Mouse (Mus musculus) limb, embryonic 12.5 days (tissue): Measurements from ENCODE around the gene AI837181. TPM values are rescaled to one million over a fixed set of nuclear protein-coding genes. Genes with fewer than 3 reads are reported as not detected.

ENCODE experiments used
- ATAC-seq: fragments of 200-750 bp; cut with Nextera tagmentation; 2 replicates; pipeline ENCODE4 v1.8.0; 2017; ENCODE audit warnings: low read depth, moderate TSS enrichment; ENCODE audit not compliant: insufficient number of reproducible peaks, insufficient read depth, low FRiP score, low TSS enrichment
- H3K27ac ChIP-seq: fragments of 300-500 bp; sonication (generic); 2 replicates; pipeline ENCODE4 v1.5.1; 2016; ENCODE audit warnings: mild to moderate bottlenecking, moderate library complexity
- H3K27me3 ChIP-seq: fragments of 300-500 bp; sonication (generic); 2 replicates; pipeline ENCODE4 v1.6.1; 2016; ENCODE audit warnings: mild to moderate bottlenecking, moderate library complexity
- H3K36me3 ChIP-seq: fragments of 300-500 bp; sonication (generic); 2 replicates; pipeline ENCODE4 v1.6.1; 2016; ENCODE audit warnings: mild to moderate bottlenecking, moderate library complexity
- H3K4me1 ChIP-seq: fragments of 300-500 bp; sonication (generic); replicated peaks from 2 replicates; pipeline ENCODE4 v1.6.1; 2016
- H3K4me2 ChIP-seq: fragments of 300-500 bp; sonication (generic); 2 replicates; pipeline ENCODE4 v1.6.1; 2016; ENCODE audit warnings: mild to moderate bottlenecking, moderate library complexity
- H3K4me3 ChIP-seq: fragments of 300-500 bp; sonication (generic); replicated peaks from 2 replicates; pipeline ENCODE4 v1.5.1; 2016; ENCODE audit warnings: mild to moderate bottlenecking
- H3K9ac ChIP-seq: fragments of 300-500 bp; sonication (generic); replicated peaks from 2 replicates; pipeline ENCODE4 v1.6.1; 2016; ENCODE audit warnings: mild to moderate bottlenecking, moderate library complexity
- H3K9me3 ChIP-seq: fragments of 300-500 bp; sonication (generic); 2 replicates; pipeline ENCODE4 v1.6.1; 2016; ENCODE audit warnings: mild to moderate bottlenecking, moderate library complexity
- WGBS: fragments of 180-500 bp; shearing (Covaris S2); methylation state at CpG from one replicate; pipeline ENCODE4 v1.1.7; 2016; 5-methylcytosine and 5-hydroxymethylcytosine counted together
- polyA plus RNA-seq: library from polyadenylated mRNA; unstranded; fragments of >200 nt; fragmentation: Nextera tagmentation; extraction: Ambion mirVana; gene quantifications from 2 replicates; pipeline ENCODE4 v1.2.1, GENCODE M21; 2016

Gene AI837181
- polyA plus RNA-seq, 1 experiment from 2014 or later, result 65.0 TPM

DNA sequence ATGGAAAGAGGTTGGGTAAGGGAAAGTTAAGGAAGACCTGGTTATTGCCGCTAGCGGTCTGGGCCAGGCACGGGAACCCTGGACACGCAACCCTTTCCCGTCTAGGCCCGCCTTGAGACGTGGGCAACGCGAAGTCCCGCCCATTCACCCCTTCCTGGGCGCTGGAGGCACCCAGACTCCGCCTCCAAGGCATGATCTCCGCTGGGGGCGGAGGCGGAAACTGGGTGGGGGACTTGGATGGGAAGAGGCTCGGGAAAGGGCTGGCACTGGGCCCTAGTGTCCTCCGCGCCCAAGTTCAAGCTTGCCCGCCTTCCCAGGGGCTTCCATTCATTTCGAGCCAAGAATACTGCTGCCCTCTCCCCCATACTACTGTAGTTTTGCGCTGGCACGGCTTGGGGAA is 48.8 kb downstream of the AI837181 start, which contains the start of gene Efemp2:
Gene Efemp2, plus strand, starts transcription at position 235 of the 400 bp plus-strand sequence.
- Histone ChIP-seq H3K36me3 (peaks cover 27% of the 10 kb centered on the region), H3K9me3 (0 out of 2 replicates have a peak, but pooled peaks cover 3% of the 10 kb centered on the region), H3K4me3 (peak within 1 kb of the TSS; percentile 76), H3K27me3 (no peaks in the 10 kb centered on the region), H3K4me2 (peak within 1 kb of the TSS; percentile 79), H3K9ac (peak within 1 kb of the TSS; percentile 93), H3K4me1 (peaks cover 25% of the 10 kb centered on the region), H3K27ac (peak within 1 kb of the TSS; percentile 94)
- WGBS, result 1% methylated on average over 22 of the region's 22 CpGs
- peak; percentile 32 for ATAC-seq

DNA sequence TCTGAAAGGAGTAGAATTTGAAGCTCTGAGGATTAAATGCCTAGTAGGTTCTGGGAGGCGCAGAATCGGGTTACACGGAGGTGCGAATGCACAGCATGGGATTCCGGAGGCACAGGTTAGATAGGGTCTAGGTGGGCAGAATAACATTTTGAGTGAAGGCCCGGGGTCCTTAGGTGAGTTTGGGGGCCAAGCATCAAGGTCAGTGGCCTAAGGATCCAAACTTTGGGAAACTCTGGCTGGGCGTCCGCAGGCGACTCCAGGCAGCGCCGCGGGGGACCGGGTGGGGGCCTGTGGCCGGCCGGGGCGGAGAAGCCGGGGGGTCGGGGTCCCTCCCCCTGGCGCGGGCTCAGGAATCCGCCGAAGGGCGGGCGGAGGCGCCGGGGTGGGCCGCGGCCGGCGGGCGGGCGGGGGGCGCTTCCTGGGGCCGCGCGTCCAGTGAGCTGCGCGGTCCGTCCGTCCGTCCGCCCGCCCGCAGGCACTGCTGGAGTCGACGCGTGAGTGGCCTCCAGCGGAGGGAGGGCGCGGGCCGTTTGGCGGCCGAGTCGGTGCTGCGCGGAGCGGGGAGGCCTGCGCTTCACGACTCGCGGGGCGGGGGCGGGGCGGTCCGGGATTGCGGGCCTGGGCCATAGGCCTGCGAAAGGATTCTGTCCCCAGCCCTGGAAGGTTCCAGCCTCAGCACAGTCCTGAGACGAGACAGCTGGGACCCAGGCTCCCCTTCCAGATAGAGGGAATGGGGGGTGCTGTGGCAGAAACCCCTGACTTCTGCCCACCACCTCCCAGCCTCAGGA is 49.5 kb downstream of the AI837181 start:
- H3K9ac ChIP-seq, result peak overlapping the region; percentile 93
- H3K27ac ChIP-seq, result peak overlapping the region; percentile 94
- H3K9me3 ChIP-seq, result 0 out of 2 replicates have a peak, but pooled peaks cover 3% of the 10 kb centered on the region
- H3K4me3 ChIP-seq, result peak overlapping the region; percentile 76
- peaks cover 25% of the 10 kb centered on the region for H3K4me1 ChIP-seq
- H3K4me2 ChIP-seq, result peak overlapping the region; percentile 79
- no peaks in the 10 kb centered on the region for H3K27me3 ChIP-seq
- under 1% methylated on average over 66 of the region's 68 CpGs for WGBS
- peak; percentile 43 for ATAC-seq
- peaks cover 34% of the 10 kb centered on the region for H3K36me3 ChIP-seq

DNA sequence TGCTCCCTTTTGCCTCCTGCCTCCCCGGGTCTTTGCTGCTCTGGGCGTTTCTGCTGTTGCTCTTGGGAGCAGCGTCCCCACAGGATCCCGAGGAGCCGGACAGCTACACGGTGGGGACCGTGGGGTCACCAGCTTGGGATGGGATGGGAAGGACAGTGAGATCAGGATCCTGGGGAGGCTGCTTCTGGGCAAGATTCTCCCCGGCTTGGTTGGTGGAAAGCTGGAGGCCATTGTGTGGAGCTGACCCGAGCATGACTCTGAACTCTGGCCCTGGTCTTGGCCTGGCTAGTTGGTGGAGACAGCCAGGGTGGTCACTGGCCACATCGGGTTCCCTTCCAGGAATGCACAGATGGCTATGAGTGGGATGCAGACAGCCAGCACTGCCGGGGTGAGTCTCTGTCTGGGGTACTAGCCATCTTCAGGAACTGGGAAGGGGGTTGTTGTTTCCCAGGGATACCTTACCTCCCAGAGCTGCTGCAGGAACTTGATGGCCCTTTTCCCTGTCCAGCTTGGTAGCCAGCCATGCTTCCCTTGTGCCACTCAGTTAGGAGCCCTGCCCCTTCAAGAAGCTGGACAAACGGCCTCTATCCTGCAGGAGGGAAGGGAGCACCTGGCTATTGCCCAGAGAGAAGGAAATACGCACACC is 50.2 kb downstream of the AI837181 start:
- peak overlapping the region; percentile 94 for H3K27ac ChIP-seq
- no peaks in the 10 kb centered on the region for H3K27me3 ChIP-seq
- WGBS, result 15% methylated on average over 13 of the region's 13 CpGs
- peak overlapping the region; percentile 76 for H3K4me3 ChIP-seq
- H3K4me1 ChIP-seq, result peaks cover 25% of the 10 kb centered on the region
- H3K9ac ChIP-seq, result peak overlapping the region; percentile 93
- H3K4me2 ChIP-seq, result peak overlapping the region; percentile 79
- H3K9me3 ChIP-seq, result 0 out of 2 replicates have a peak, but pooled peaks cover 3% of the 10 kb centered on the region
- H3K36me3 ChIP-seq, result peaks cover 41% of the 10 kb centered on the region
- peak; percentile 18 for ATAC-seq

Other genes with a start within 250 kb of the AI837181 start
- 25.9 and 32.2 TPM in 2 replicates for gene Pacs1, start 152.0 kb upstream of the AI837181 start, polyA plus RNA-seq
- 380 and 389 TPM in 2 replicates for gene Sf3b2, start 129.7 kb upstream of the AI837181 start, polyA plus RNA-seq
- 6.1 and 6.7 TPM in 2 replicates for gene Gal3st3, start 126.8 kb upstream of the AI837181 start, polyA plus RNA-seq
- gene Catsper1, start 89.4 kb upstream of the AI837181 start, polyA plus RNA-seq, result not detected in 2 replicates
- gene Cst6, start 75.6 kb upstream of the AI837181 start, polyA plus RNA-seq, result 1.4 and 1.9 TPM in 2 replicates
- 68.6 and 73.5 TPM in 2 replicates for gene Eif1ad, start 58.4 kb upstream of the AI837181 start, polyA plus RNA-seq
- 453 and 465 TPM in 2 replicates for gene Banf1, start 58.0 kb upstream of the AI837181 start, polyA plus RNA-seq
- 111 and 118 TPM in 2 replicates for gene Sart1, start 36.4 kb upstream of the AI837181 start, polyA plus RNA-seq
- gene Tsga10ip, start 22.6 kb upstream of the AI837181 start, polyA plus RNA-seq, result 0.20 TPM in 2 replicates
- gene Drap1, start 165 bp upstream of the AI837181 start, polyA plus RNA-seq, result 310 and 324 TPM in 2 replicates
- not detected in 2 replicates for gene Fosl1, start 22.4 kb downstream of the AI837181 start, polyA plus RNA-seq
- gene Ccdc85b, start 32.8 kb downstream of the AI837181 start, polyA plus RNA-seq, result 10.4 and 10.8 TPM in 2 replicates
- gene Fibp, start 35.5 kb downstream of the AI837181 start, polyA plus RNA-seq, result 130 and 140 TPM in 2 replicates
- 2.2 and 2.9 TPM in 2 replicates for gene Ctsw, start 43.4 kb downstream of the AI837181 start, polyA plus RNA-seq
- gene Efemp2, start 48.8 kb downstream of the AI837181 start, polyA plus RNA-seq, result 138 and 139 TPM in 2 replicates
- 43.4 and 43.7 TPM in 2 replicates for gene Mus81, start 63.3 kb downstream of the AI837181 start, polyA plus RNA-seq
- gene Cfl1, start 65.3 kb downstream of the AI837181 start, polyA plus RNA-seq, result 2,525 and 2,543 TPM in 2 replicates
- 0.20 and 0.42 TPM in 2 replicates for gene 1700020D05Rik, start 78.6 kb downstream of the AI837181 start, polyA plus RNA-seq
- gene Snx32, start 85.4 kb downstream of the AI837181 start, polyA plus RNA-seq, result 9.3 and 10.1 TPM in 2 replicates
- 1.2 TPM in 2 replicates for gene Ovol1, start 135.5 kb downstream of the AI837181 start, polyA plus RNA-seq
- gene Ap5b1, start 142.9 kb downstream of the AI837181 start, polyA plus RNA-seq, result 1.8 TPM in 2 replicates
- 171 and 193 TPM in 2 replicates for gene Rnaseh2c, start 176.7 kb downstream of the AI837181 start, polyA plus RNA-seq
- 56.3 and 60.1 TPM in 2 replicates for gene Kat5, start 185.1 kb downstream of the AI837181 start, polyA plus RNA-seq
- 44.7 and 45.9 TPM in 2 replicates for gene Rela, start 212.3 kb downstream of the AI837181 start, polyA plus RNA-seq
- 26.5 and 27.6 TPM in 2 replicates for gene Sipa1, start 238.6 kb downstream of the AI837181 start, polyA plus RNA-seq